Mouse (Mus musculus): ENCODE data around the gene Eci1. TPM values are rescaled to one million over a fixed set of nuclear protein-coding genes. Genes with fewer than 3 reads are reported as not detected.

Gene Eci1
- polyA plus RNA-seq, 1 experiment from 2014 or later = 85.0 TPM

Other genes starting within 250 kb of the Eci1 start
- 9.1 and 10.2 TPM in 2 replicates for gene Tbc1d24, start 221.1 kb upstream of the Eci1 start, polyA plus RNA-seq (2015; fragmentation: Nextera tagmentation; extraction: Ambion mirVana)
- 14.5 and 14.9 TPM in 2 replicates for gene Ntn3, start 217.1 kb upstream of the Eci1 start, polyA plus RNA-seq (2015; fragmentation: Nextera tagmentation; extraction: Ambion mirVana)
- gene Tedc2, start 205.8 kb upstream of the Eci1 start, polyA plus RNA-seq (2015; fragmentation: Nextera tagmentation; extraction: Ambion mirVana) = 15.8 and 16.3 TPM in 2 replicates
- 65.4 and 67.0 TPM in 2 replicates for gene Ccnf, start 175.2 kb upstream of the Eci1 start, polyA plus RNA-seq (2015; fragmentation: Nextera tagmentation; extraction: Ambion mirVana)
- gene Abca17, start 75.6 kb upstream of the Eci1 start, polyA plus RNA-seq (2015; fragmentation: Nextera tagmentation; extraction: Ambion mirVana) = not detected in 2 replicates
- 5.6 and 6.6 TPM in 2 replicates for gene Abca3, start 74.7 kb upstream of the Eci1 start, polyA plus RNA-seq (2015; fragmentation: Nextera tagmentation; extraction: Ambion mirVana)
- gene Rnps1, start 12.1 kb upstream of the Eci1 start, polyA plus RNA-seq (2015; fragmentation: Nextera tagmentation; extraction: Ambion mirVana) = 322 TPM in 2 replicates
- gene Dnase1l2, start 16.5 kb downstream of the Eci1 start, polyA plus RNA-seq (2015; fragmentation: Nextera tagmentation; extraction: Ambion mirVana) = 2.7 and 3.9 TPM in 2 replicates
- 38.3 and 45.7 TPM in 2 replicates for gene E4f1, start 43.7 kb downstream of the Eci1 start, polyA plus RNA-seq (2015; fragmentation: Nextera tagmentation; extraction: Ambion mirVana)
- 50.2 and 51.3 TPM in 2 replicates for gene Pgp, start 43.8 kb downstream of the Eci1 start, polyA plus RNA-seq (2015; fragmentation: Nextera tagmentation; extraction: Ambion mirVana)
- gene Bricd5, start 47.2 kb downstream of the Eci1 start, polyA plus RNA-seq (2015; fragmentation: Nextera tagmentation; extraction: Ambion mirVana) = not detected in 2 replicates
- 33.1 and 35.6 TPM in 2 replicates for gene Mlst8, start 52.4 kb downstream of the Eci1 start, polyA plus RNA-seq (2015; fragmentation: Nextera tagmentation; extraction: Ambion mirVana)
- 5.0 and 5.2 TPM in 2 replicates for gene Caskin1, start 62.0 kb downstream of the Eci1 start, polyA plus RNA-seq (2015; fragmentation: Nextera tagmentation; extraction: Ambion mirVana)
- 96.2 and 103 TPM in 2 replicates for gene Traf7, start 101.3 kb downstream of the Eci1 start, polyA plus RNA-seq (2015; fragmentation: Nextera tagmentation; extraction: Ambion mirVana)
- 3.4 TPM in 2 replicates for gene Rab26, start 107.6 kb downstream of the Eci1 start, polyA plus RNA-seq (2015; fragmentation: Nextera tagmentation; extraction: Ambion mirVana)
- 22.3 and 36.6 TPM in 2 replicates for gene Pkd1, start 123.2 kb downstream of the Eci1 start, polyA plus RNA-seq (2015; fragmentation: Nextera tagmentation; extraction: Ambion mirVana)
- 65.5 and 72.2 TPM in 2 replicates for gene Tsc2, start 206.0 kb downstream of the Eci1 start, polyA plus RNA-seq (2015; fragmentation: Nextera tagmentation; extraction: Ambion mirVana)
- 23.7 and 25.0 TPM in 2 replicates for gene Nthl1, start 206.0 kb downstream of the Eci1 start, polyA plus RNA-seq (2015; fragmentation: Nextera tagmentation; extraction: Ambion mirVana)
- 58.1 and 59.3 TPM in 2 replicates for gene Slc9a3r2, start 223.7 kb downstream of the Eci1 start, polyA plus RNA-seq (2015; fragmentation: Nextera tagmentation; extraction: Ambion mirVana)
- 0.80 TPM in 2 replicates for gene Npw, start 231.8 kb downstream of the Eci1 start, polyA plus RNA-seq (2015; fragmentation: Nextera tagmentation; extraction: Ambion mirVana)
- 22.2 and 24.7 TPM in 2 replicates for gene Zfp598, start 243.0 kb downstream of the Eci1 start, polyA plus RNA-seq (2015; fragmentation: Nextera tagmentation; extraction: Ambion mirVana)

All from limb, embryonic 13.5 days (tissue).